Mouse (Mus musculus): Measurements from ENCODE around the gene Lrtm2.
"Not testable (repeated sequence)": the region's sequence is repeated elsewhere in the genome, so short reads cannot be mapped to it uniquely, and the experiment has no call there.

Lrtm2 gene

GRCm38 (mm10) chr6:119330506-119330905 is at the start of gene Lrtm2:
Gene Lrtm2, minus strand, starts transcription at chr6:119330766.
- DNase-seq = no peak

GRCm38 (mm10) chr6:119378631-119379030 is 48.1 kb upstream of the Lrtm2 start:
- DNase-seq = no peak

GRCm38 (mm10) chr6:119377613-119378012 is 47.0 kb upstream of the Lrtm2 start:
- DNase-seq = peak; percentile 76

- no peak for DNase-seq
These were observed 44.5 kb upstream of the Lrtm2 start for GRCm38 (mm10) chr6:119375035-119375434.

- no peak for DNase-seq
These were observed 42.6 kb upstream of the Lrtm2 start for GRCm38 (mm10) chr6:119373000-119373705.

- DNase-seq = no peak
These were observed 41.7 kb upstream of the Lrtm2 start for GRCm38 (mm10) chr6:119372237-119372636.

- DNase-seq = no peak
These were observed 41.1 kb upstream of the Lrtm2 start for GRCm38 (mm10) chr6:119371624-119372023.

GRCm38 (mm10) chr6:119367382-119367781 is 36.8 kb upstream of the Lrtm2 start:
- DNase-seq = no peak

- DNase-seq = not testable (repeated sequence)
These were observed 36.2 kb upstream of the Lrtm2 start for GRCm38 (mm10) chr6:119366800-119367199.

- no peak for DNase-seq
These were observed 33.0 kb upstream of the Lrtm2 start for GRCm38 (mm10) chr6:119363593-119363992.

- no peak for DNase-seq
These were observed 30.5 kb upstream of the Lrtm2 start for GRCm38 (mm10) chr6:119360925-119361702.

GRCm38 (mm10) chr6:119360250-119360649 is 29.7 kb upstream of the Lrtm2 start:
- not testable (repeated sequence) for DNase-seq

- DNase-seq = no peak
These were observed 27.5 kb upstream of the Lrtm2 start for GRCm38 (mm10) chr6:119358020-119358571.

GRCm38 (mm10) chr6:119352501-119352900 is 21.9 kb upstream of the Lrtm2 start:
- no peak for DNase-seq

- no peak for DNase-seq
These were observed 21.1 kb upstream of the Lrtm2 start for GRCm38 (mm10) chr6:119351656-119352055.

- DNase-seq = no peak
These were observed 20.2 kb upstream of the Lrtm2 start for GRCm38 (mm10) chr6:119350703-119351198.

- peak; percentile 92 for DNase-seq
These were observed 17.7 kb upstream of the Lrtm2 start for GRCm38 (mm10) chr6:119348234-119348633.

- DNase-seq = no peak
These were observed 17.2 kb upstream of the Lrtm2 start for GRCm38 (mm10) chr6:119347813-119348212.

- no peak for DNase-seq
These were observed 15.7 kb upstream of the Lrtm2 start for GRCm38 (mm10) chr6:119346257-119346656.

GRCm38 (mm10) chr6:119341409-119341808 is 10.8 kb upstream of the Lrtm2 start:
- peak; percentile 62 for DNase-seq

- DNase-seq = no peak
These were observed 7.8 kb upstream of the Lrtm2 start for GRCm38 (mm10) chr6:119338121-119338912.

GRCm38 (mm10) chr6:119337287-119337686 is 6.7 kb upstream of the Lrtm2 start:
- no peak for DNase-seq

GRCm38 (mm10) chr6:119336124-119336523 is 5.6 kb upstream of the Lrtm2 start:
- no peak for DNase-seq

All from lung, postnatal 36 days (tissue).